Mouse (Mus musculus) erythroblast, embryonic 14.5 days (primary cell): ENCODE data around the gene Cd34.

Source experiments
- GATA1 ChIP-seq: IDR thresholded peaks from 2 replicates; pipeline ENCODE4 v1.6.1; 2012; ENCODE audit warnings: low read length, inconsistent platforms, mixed read lengths
- TAL1 ChIP-seq: IDR thresholded peaks from 3 replicates; pipeline ENCODE4 v1.6.1; 2012; ENCODE audit warnings: low read length, inconsistent platforms, mixed read lengths

GRCm38 (mm10) chr1:194943485-194943884 is 4.9 kb downstream of the Cd34 start:
- TF ChIP-seq TAL1, result no peak
- TF ChIP-seq GATA1, result no peak
